In genomic region chr7:80495210-80495609, GRCm38 (mm10) we compare ENCODE assay signal across 23 mouse cellular contexts. TPM values are rescaled to one million over a fixed set of nuclear protein-coding genes. Genes with fewer than 3 reads are reported as not detected.
DNase-seq lines count a peak whose midpoint lies in the region; ATAC-seq and TF ChIP-seq lines count a peak whose summit lies in the region.
"Had no signal": no experiment of that assay in that cellular context is flagged by ENCODE, and none has a peak within 500 bp of the region (broad histone marks: within the 10 kb centered on the region; RNA-seq: fewer than 3 reads in every experiment).

No protein-coding gene starts in this region.

- no peak for TF ChIP-seq RAD21 in CH12.LX (IDR thresholded peaks at IDR 0.05; ENCODE audit: low read depth, low read length)

- intact Hi-C loops in left cerebral cortex, postnatal 14 days (cut with DNase I) = no loop called here
- intact Hi-C loops in left cerebral cortex, adult 2 months (cut with DNase I) = no loop called here

- no peaks in the 10 kb centered on the region for H3K27me3 ChIP-seq in CH12.LX (replicated peaks)
- H3K27me3 ChIP-seq in forebrain, embryonic 16.5 days (replicated peaks; ENCODE audit: control insufficient read depth, insufficient read depth, low read length) = no peaks in the 10 kb centered on the region
- H3K27me3 ChIP-seq: hindbrain, embryonic 13.5 days; liver, embryonic 13.5 days; neural tube, embryonic 15.5 days had no signal

- peaks cover 11 to 48% of the 10 kb centered on the region in 2 experiments for H3K4me1 ChIP-seq in CH12.LX (ENCODE audit: control insufficient read depth in 1 of 2, insufficient read depth in 2 of 2)
- H3K4me1 ChIP-seq in forebrain, embryonic 16.5 days (replicated peaks; ENCODE audit: control insufficient read depth, insufficient read depth, low read length) = no peaks in the 10 kb centered on the region
- H3K4me1 ChIP-seq: hindbrain, embryonic 13.5 days; limb, embryonic 10.5 days; neural tube, embryonic 15.5 days had no signal

- WGBS in forebrain, embryonic 16.5 days = 88% methylated on average over 6 of the region's 6 CpGs

- no peaks in the 10 kb centered on the region for H3K79me2 ChIP-seq in CH12.LX (replicated peaks; ENCODE audit: control insufficient read depth, extremely low read depth, insufficient read depth, poor library complexity, severe bottlenecking)

- TF ChIP-seq EP300 in CH12.LX (IDR thresholded peaks at IDR 0.05; ENCODE audit: low read length) = peak; percentile 77

- DNase-seq in left cerebral cortex, postnatal 14 days (ENCODE audit: low spot score in 2 of 2) = peak; percentile 20
- no peak for DNase-seq in left cerebral cortex, adult 2 months (ENCODE audit: extremely low spot score in 1 of 2, low spot score in 2 of 2)
- peak; percentile 75 for DNase-seq in CH12.LX (ENCODE audit: extremely low read depth)
- DNase-seq in adrenal gland, postnatal 36 days = peak; percentile 18 to 19
- DNase-seq in ovary, postnatal 36 days (ENCODE audit: low spot score) = no peak
- no peak for DNase-seq in spleen, postnatal 4 days (ENCODE audit: low spot score in 2 of 2)
- DNase-seq: cerebellum, adult 9-10 months; embryo, embryonic 11 days; gastrocnemius, adult 2 months; kidney, postnatal 10 days; layer of hippocampus, postnatal 36 days; liver, embryonic 13.5 days; right cerebral cortex, adult 18-20 months; thymus, postnatal 4 days had no signal

- H3K9me3 ChIP-seq in CH12.LX (replicated peaks; ENCODE audit: low read length) = no peaks in the 10 kb centered on the region
- no peaks in the 10 kb centered on the region for H3K9me3 ChIP-seq in forebrain, embryonic 16.5 days (ENCODE audit: control insufficient read depth, low read length)
- H3K9me3 ChIP-seq: hindbrain, embryonic 13.5 days; limb, embryonic 10.5 days; liver, embryonic 13.5 days; neural tube, embryonic 15.5 days had no signal

- TF ChIP-seq CTCF in left cerebral cortex, adult 2 months (IDR thresholded peaks at IDR 0.05) = no peak
- TF ChIP-seq CTCF in CH12.LX (conservative IDR thresholded peaks at IDR 0.05 in 1 of 2, IDR thresholded peaks at IDR 0.05 in 1 of 2; ENCODE audit: low read depth in 2 of 2, low read length in 2 of 2) = no peak

- no peak overlapping the region for H3K4me3 ChIP-seq in left cerebral cortex, adult 2 months
- no peak overlapping the region for H3K4me3 ChIP-seq in CH12.LX (replicated peaks in 1 of 3; ENCODE audit: low read depth in 2 of 3, low read length in 2 of 3, poor library complexity in 1 of 3)
- no peak overlapping the region for H3K4me3 ChIP-seq in forebrain, embryonic 16.5 days (replicated peaks; ENCODE audit: low read length)
- H3K4me3 ChIP-seq: gastrocnemius, adult 2 months; hindbrain, embryonic 13.5 days; limb, embryonic 10.5 days; liver, embryonic 13.5 days; neural tube, embryonic 15.5 days had no signal

- no peak for TF ChIP-seq POLR2A in CH12.LX (IDR thresholded peaks at IDR 0.05; ENCODE audit: low read depth, low read length)

- dilution Hi-C loops in CH12.LX (cut with MboI; ENCODE audit: extremely low pct_ligation_motif_present, extremely low pct_unique_long_range_greater_than_20kb, low sequenced_read_pairs) = no loop called here

- H3K9ac ChIP-seq in CH12.LX (ENCODE audit: insufficient read depth, low read depth) = no peak overlapping the region
- H3K9ac ChIP-seq in forebrain, embryonic 16.5 days (replicated peaks; ENCODE audit: low read depth, low read length) = no peak overlapping the region
- H3K9ac ChIP-seq: hindbrain, embryonic 13.5 days; liver, embryonic 13.5 days; neural tube, embryonic 15.5 days had no signal

- peaks cover 31 to 71% of the 10 kb centered on the region in 2 experiments for H3K36me3 ChIP-seq in CH12.LX (replicated peaks in 1 of 2; ENCODE audit: control insufficient read depth in 1 of 2, insufficient read depth in 1 of 2, low read length in 1 of 2)
- peaks cover 5% of the 10 kb centered on the region; the same call in 1 of the 2 replicates for H3K36me3 ChIP-seq in forebrain, embryonic 16.5 days (ENCODE audit: control insufficient read depth, insufficient read depth)

- in situ Hi-C loops in CH12.LX (cut with MboI; ENCODE audit: low pct_ligation_motif_present, low pct_unique_long_range_greater_than_20kb, low sequenced_read_pairs) = no loop called here

- ATAC-seq in megakaryocyte, adult 5-6 weeks (ENCODE audit: poor library complexity, severe bottlenecking) = peak; percentile 45; the same call in 1 of the 2 replicates
- no peak for ATAC-seq in forebrain, embryonic 16.5 days
- ATAC-seq: forebrain, embryonic 14.5 days; intestine, postnatal 0 days; lung, postnatal 0 days had no signal

- no peak overlapping the region for H3K27ac ChIP-seq in left cerebral cortex, adult 2 months
- H3K27ac ChIP-seq in CH12.LX (ENCODE audit: insufficient read depth, low read depth) = 0 out of 2 replicates have a peak overlapping the region, but pooled peaks have one; percentile 12
- H3K27ac ChIP-seq in forebrain, embryonic 16.5 days (ENCODE audit: low read length) = no peak overlapping the region
- H3K27ac ChIP-seq: gastrocnemius, adult 2 months; hindbrain, embryonic 13.5 days; limb, embryonic 10.5 days; liver, embryonic 13.5 days; neural tube, embryonic 15.5 days; stomach, postnatal 0 days had no signal

- H3K4me2 ChIP-seq in CH12.LX (ENCODE audit: insufficient read depth, low read depth, poor library complexity, severe bottlenecking) = no peak overlapping the region
- H3K4me2 ChIP-seq in forebrain, embryonic 16.5 days (ENCODE audit: low read length) = no peak overlapping the region
- H3K4me2 ChIP-seq: hindbrain, embryonic 13.5 days; liver, embryonic 13.5 days; neural tube, embryonic 15.5 days had no signal

TF ChIP-seq in CH12.LX, 34 proteins besides CTCF, POLR2A, EP300 and RAD21:
- TF ChIP-seq MXI1 (IDR thresholded peaks at IDR 0.05; ENCODE audit: low read depth, low read length) (no peak), MAX (IDR thresholded peaks at IDR 0.05; ENCODE audit: low read length) (no peak), IRF4 (IDR thresholded peaks at IDR 0.05; ENCODE audit: low read depth, low read length) (peak; percentile 71), ELF1 (IDR thresholded peaks at IDR 0.05; ENCODE audit: low read depth, low read length) (no peak), USF1 (IDR thresholded peaks at IDR 0.05; ENCODE audit: low read depth, low read length) (no peak), MYC (IDR thresholded peaks at IDR 0.05; ENCODE audit: low read depth, low read length) (no peak), SIN3A (IDR thresholded peaks at IDR 0.05; ENCODE audit: low read length) (no peak), E2F4 (IDR thresholded peaks at IDR 0.05; ENCODE audit: insufficient replicate concordance, low read depth, low read length) (no peak), ETS1 (conservative IDR thresholded peaks at IDR 0.05; ENCODE audit: low read depth, low read length) (peak; percentile 70), MAZ (IDR thresholded peaks at IDR 0.05; ENCODE audit: low read depth, low read length) (no peak), PAX5 (IDR thresholded peaks at IDR 0.05; ENCODE audit: low read length) (no peak), ZMIZ1 (IDR thresholded peaks at IDR 0.05; ENCODE audit: low read depth, low read length) (no peak), BHLHE40 (IDR thresholded peaks at IDR 0.05; ENCODE audit: low read depth, low read length) (peak; percentile 71), UBTF (IDR thresholded peaks at IDR 0.05; ENCODE audit: low read depth, low read length) (no peak), USF2 (conservative IDR thresholded peaks at IDR 0.05; ENCODE audit: low read depth, low read length) (no peak), TCF12 (IDR thresholded peaks at IDR 0.05; ENCODE audit: low read depth, low read length) (peak; percentile 60), NELFE (IDR thresholded peaks at IDR 0.05; ENCODE audit: low read depth, low read length) (no peak), CHD1 (IDR thresholded peaks at IDR 0.05; ENCODE audit: low read depth, low read length) (no peak), RCOR1 (conservative IDR thresholded peaks at IDR 0.05; ENCODE audit: low read depth, low read length) (no peak), SMC3 (IDR thresholded peaks at IDR 0.05; ENCODE audit: low read depth, low read length) (no peak), NRF1 (IDR thresholded peaks at IDR 0.05; ENCODE audit: low read depth, low read length) (no peak), JUN (IDR thresholded peaks at IDR 0.05; ENCODE audit: insufficient read depth, low read depth, low read length) (peak; percentile 42; the same call in 1 of the 2 replicates), HCFC1 (IDR thresholded peaks at IDR 0.05; ENCODE audit: low read depth, low read length) (no peak), MEF2A (IDR thresholded peaks at IDR 0.05; ENCODE audit: borderline replicate concordance, low read depth, low read length) (peak; percentile 80; the same call in 1 of the 2 replicates), MAFK (IDR thresholded peaks at IDR 0.05; ENCODE audit: insufficient replicate concordance, low read length) (no peak), JUND (conservative IDR thresholded peaks at IDR 0.05; ENCODE audit: low read depth, low read length) (peak; percentile 64), POLR2AphosphoS2 (IDR thresholded peaks at IDR 0.05; ENCODE audit: low read depth, low read length) (no peak), GABPA (IDR thresholded peaks at IDR 0.05; ENCODE audit: insufficient replicate concordance, low read depth, low read length) (no peak), KAT2A (IDR thresholded peaks at IDR 0.05; ENCODE audit: insufficient replicate concordance, low read length) (no peak), TBP (conservative IDR thresholded peaks at IDR 0.05; ENCODE audit: low read depth, low read length) (no peak)

RNA-seq across cellular contexts. Expression of gene Blm, which starts 39.7 kb away (rescaled TPM):
- 1 to 10 TPM; 3.9 to 5.2 TPM for total RNA-seq in left cerebral cortex, postnatal 14 days (2021)
- 1 to 10 TPM; 2.9 to 6.9 TPM for total RNA-seq in left cerebral cortex, adult 2 months (2021)
- total RNA-seq in CH12.LX (2012; rRNA removed) = 24.1 and 25.6 TPM in 2 replicates
- 36.4 and 41.4 TPM in 2 replicates for total RNA-seq in CH12.LX (2014; rRNA removed)
- polyA plus RNA-seq in CH12.LX (2012; ENCODE audit: insufficient read length, low read depth) = 56.2 TPM in 2 replicates
- total RNA-seq in adrenal gland, postnatal 36 days (2021) = 1 to 10 TPM; 3.4 to 3.9 TPM
- 38.8 and 45.4 TPM in 2 replicates for total RNA-seq in megakaryocyte, adult 5-6 weeks (2015)
- total RNA-seq in megakaryocyte, adult 5-6 weeks (2017) = 27.1 and 30.9 TPM in 2 replicates
- polyA plus RNA-seq in forebrain, embryonic 16.5 days (2015; fragmentation: Nextera tagmentation; extraction: Ambion mirVana) = 13.5 and 14.8 TPM in 2 replicates

Comparison
In these comparisons a context has a peak if more than half of its experiments do, and no peak if none do; other contexts are left out.
1. DNase-seq: peak in left cerebral cortex, postnatal 14 days (2 of 2), CH12.LX (single experiment) and adrenal gland, postnatal 36 days (2 of 2); none in left cerebral cortex, adult 2 months (0 of 2), ovary, postnatal 36 days (single experiment) and spleen, postnatal 4 days (0 of 2).